Mouse (Mus musculus) lung, postnatal 14 days (tissue): Measurements from ENCODE around the gene BC055324.

Experiments used
- DNase-seq: peaks from one replicate; pipeline ENCODE4 v3.0.0; 2021

Gene BC055324

GRCm38 (mm10) chr1:163942056-163942455, 52.5 kb downstream of the BC055324 start:
- no peak for DNase-seq

- no peak for DNase-seq
Measured at GRCm38 (mm10) chr1:163934591-163934990, 60.0 kb downstream of the BC055324 start.

- no peak for DNase-seq
Measured at GRCm38 (mm10) chr1:163931801-163932200, 62.8 kb downstream of the BC055324 start.

GRCm38 (mm10) chr1:163930458-163930794, 64.2 kb downstream of the BC055324 start:
- peak; percentile 8 for DNase-seq

GRCm38 (mm10) chr1:163929636-163930457, 64.7 kb downstream of the BC055324 start:
- peak; percentile 92 for DNase-seq

GRCm38 (mm10) chr1:163928846-163929245, 65.8 kb downstream of the BC055324 start, which contains the start of gene Scyl3:
Gene Scyl3 (plus strand): TSS chr1:163929100.
- DNase-seq: no peak

- no peak for DNase-seq
Measured at GRCm38 (mm10) chr1:163924093-163924492, 70.5 kb downstream of the BC055324 start.

GRCm38 (mm10) chr1:163917349-163918160, 77.0 kb downstream of the BC055324 start:
- no peak for DNase-seq

GRCm38 (mm10) chr1:163911981-163912380, 82.6 kb downstream of the BC055324 start:
- no peak for DNase-seq

GRCm38 (mm10) chr1:163910785-163911184, 83.8 kb downstream of the BC055324 start:
- DNase-seq: no peak

- peak; percentile 46 for DNase-seq
Measured at GRCm38 (mm10) chr1:163910343-163910742, 84.3 kb downstream of the BC055324 start.

- DNase-seq: no peak
Measured at GRCm38 (mm10) chr1:163908389-163908788, 86.2 kb downstream of the BC055324 start.

GRCm38 (mm10) chr1:163907007-163907811, 87.4 kb downstream of the BC055324 start:
- DNase-seq: no peak

GRCm38 (mm10) chr1:163903411-163903810, 91.2 kb downstream of the BC055324 start:
- no peak for DNase-seq

- DNase-seq: no peak
Measured at GRCm38 (mm10) chr1:163900168-163900567, 94.4 kb downstream of the BC055324 start.

- no peak for DNase-seq
Measured at GRCm38 (mm10) chr1:163899575-163899974, 95.0 kb downstream of the BC055324 start.

- no peak for DNase-seq
Measured at GRCm38 (mm10) chr1:163898291-163898764, 96.3 kb downstream of the BC055324 start.
